Mouse (Mus musculus) common myeloid progenitor, adult 5-6 weeks (primary cell): ENCODE measurements at regions not wholly inside any gene's neighbourhood (a gene's known extent, or its start where the extent isn't known, plus 50 kb on each side); places are given as distances from the start of the nearest gene placed in this dataset.

ENCODE experiments used
- ATAC-seq: replicated peaks from 2 replicates; pipeline ENCODE4 v1.8.0; 2016; ENCODE audit warnings: low read depth, mild to moderate bottlenecking, moderate TSS enrichment, inconsistent platforms; ENCODE audit not compliant: poor library complexity, severe bottlenecking

DNA sequence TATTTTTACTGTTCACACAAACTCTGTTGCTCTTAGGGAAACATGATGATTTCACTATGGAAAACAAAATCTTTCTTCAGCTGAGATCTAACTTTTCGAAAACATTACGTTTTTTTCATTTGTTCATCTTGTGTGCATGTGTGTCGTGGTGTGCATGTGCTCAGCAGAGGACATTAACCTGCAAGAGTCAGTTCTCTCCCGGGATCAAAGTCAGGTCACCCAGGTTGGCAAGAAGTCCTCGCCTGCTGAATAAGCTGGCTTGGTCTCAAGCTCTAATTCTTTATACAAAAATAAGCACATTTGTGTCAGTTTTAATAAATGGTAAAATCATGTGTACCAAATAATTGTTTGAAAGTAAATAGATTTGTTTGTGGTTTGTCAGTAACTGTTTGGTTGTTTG is 105.2 kb upstream of the Foxn2 start:
- ATAC-seq = no peak

DNA sequence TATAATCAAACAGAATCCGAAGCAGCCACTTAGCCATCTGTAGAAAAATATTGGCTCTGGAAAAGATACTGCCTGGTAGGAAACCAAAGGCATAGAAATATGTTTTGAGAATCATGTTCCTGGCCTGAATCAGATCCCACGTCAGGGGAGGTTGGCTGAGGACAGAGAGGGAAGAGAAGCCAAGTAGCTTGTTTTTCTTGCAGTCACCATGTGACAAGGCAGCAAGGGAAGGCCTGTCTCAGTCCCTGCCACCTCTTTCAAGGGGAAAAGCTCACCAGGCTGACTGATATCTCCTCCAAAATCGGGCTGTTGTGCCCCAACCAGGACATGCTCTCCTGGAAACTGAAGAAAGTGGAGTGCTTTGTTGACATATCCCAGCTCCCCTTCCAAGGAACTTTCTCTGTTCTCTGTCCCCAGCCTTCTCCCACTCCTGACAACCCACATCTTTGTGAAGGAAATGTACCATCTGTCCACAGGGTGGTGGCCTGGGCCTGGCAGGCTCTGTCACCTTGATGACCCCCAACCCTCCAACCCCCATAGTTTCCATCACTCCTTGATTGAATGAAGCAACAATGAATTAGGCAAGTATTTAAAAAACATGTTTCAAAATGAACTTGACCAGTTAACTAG is 104.3 kb upstream of the Foxn2 start:
- ATAC-seq = no peak

DNA sequence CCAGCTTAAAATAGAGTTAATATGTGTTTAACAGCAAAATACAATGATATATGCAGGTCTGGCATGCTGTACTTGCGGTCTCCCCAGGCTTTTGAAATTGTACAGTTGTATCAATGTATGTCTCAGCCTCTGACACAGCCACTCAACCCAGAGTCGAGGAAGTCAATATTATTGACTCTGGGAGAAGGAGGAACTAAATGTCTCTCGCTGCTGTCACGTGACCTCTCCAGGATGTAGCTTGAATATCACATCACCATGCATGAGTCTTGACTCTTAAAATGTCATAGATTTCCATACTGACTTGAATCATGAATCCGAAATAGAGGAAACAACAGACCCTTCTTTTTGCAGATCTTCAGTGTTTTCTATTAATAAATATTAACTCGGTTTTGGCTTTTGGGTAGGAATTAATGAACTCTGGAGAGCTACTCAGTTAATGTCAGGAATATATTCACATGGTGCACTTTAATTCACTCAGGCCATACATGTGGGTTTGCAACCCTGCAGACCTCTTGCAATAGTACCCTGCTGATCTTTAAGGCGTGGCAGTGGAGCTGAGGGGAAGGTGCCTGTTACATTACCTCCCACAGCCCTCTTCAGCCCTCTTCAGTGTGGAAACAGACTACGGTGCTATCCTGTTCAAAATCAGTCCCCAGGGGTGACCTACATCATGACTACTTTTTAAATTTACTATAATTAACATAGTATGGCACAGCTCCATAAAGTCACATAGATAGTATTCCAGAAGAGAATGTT is 102.7 kb upstream of the Foxn2 start:
- peak; percentile 47 for ATAC-seq

DNA sequence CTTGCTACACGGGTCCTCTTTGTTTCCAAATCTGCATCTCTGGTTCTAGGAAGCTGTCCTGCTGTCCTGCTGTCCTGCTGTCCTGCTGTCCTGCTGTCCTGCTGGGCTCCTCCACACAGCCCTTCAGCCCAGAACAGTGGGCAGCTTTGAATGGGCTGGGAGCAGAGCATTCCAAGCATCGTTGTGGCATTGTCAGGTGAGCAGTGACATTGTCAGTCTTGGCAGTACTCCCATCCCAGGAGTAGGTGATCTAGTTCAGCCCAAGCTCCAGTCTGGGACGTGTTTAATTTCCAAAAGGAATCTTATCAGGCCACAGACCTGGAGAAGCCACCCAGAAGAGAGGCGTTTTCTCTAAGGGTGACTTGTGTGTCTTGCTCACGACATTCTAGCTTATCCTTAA is 99.4 kb upstream of the Foxn2 start:
- ATAC-seq = no peak

DNA sequence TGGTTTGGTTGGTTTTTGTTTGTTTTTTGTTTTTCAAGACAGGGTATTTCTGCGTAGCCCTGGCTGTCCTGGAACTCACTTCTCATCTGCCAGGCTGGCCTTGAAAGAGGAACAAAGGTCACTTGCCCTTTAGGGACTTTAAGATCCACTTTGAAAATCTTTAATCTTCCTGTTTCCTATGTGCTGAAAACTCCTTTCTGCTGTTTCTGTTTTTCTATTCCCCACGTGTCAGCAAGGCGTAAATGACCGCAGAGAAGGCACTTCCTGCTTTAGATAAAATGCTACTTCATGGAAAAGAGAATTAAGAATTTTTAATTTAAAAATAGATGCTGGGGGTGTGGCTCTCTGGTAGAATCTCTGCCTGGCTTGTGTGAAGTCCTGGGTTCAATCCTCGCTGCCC is 98.9 kb upstream of the Foxn2 start:
- ATAC-seq = peak; percentile 96

DNA sequence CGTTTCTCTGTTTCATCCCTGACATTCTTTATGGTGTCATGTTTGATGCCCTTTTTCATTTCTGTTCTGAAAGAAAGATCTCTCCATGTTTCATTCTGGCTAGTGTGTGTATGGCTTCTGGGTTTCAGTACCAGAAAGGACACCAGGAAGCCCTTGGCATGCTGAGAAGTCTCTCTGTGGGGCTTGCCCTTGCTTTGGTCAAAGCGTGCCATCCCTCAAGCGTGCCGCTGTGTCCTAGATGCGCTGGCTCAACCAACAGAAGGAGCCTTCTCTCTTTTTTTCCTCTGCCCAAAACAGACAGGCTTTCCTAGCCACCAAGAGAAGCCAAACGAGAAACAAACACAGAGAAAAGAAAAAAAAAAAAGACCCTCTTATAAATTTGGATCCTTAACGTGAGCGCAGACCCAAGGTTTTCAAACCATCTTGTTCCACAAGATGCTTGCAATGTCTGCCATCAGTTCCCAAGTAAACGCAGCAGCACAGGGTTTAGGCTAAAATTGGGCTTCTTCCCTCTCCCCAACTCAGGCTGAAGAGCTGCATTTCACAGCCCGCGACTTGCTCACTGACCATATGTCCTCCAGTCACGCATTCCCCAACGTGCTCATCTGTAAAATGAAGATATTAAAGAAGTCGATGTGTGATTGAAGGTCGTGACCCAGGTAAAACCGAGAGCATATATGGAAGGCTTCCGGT is 97.3 kb upstream of the Foxn2 start:
- ATAC-seq = no peak

DNA sequence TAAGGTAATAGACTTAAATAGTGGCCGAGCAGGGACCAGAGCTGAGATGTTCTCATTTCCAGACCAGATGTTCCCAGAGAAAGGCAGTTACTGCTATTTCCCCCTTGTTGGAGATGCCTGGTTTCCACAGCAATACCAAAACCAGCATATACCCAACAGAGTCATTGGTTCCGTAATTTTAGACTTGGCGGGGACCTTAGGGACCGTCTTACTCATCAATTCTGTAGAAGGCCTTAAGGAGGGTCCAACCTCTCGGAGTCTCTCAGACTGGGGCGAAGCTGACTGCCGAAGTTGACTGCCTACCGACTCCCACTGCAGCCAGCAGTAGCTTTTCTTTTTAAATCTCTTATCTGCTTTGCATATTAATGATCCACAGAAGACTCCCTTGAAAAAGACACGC is 95.1 kb upstream of the Foxn2 start:
- no peak for ATAC-seq

DNA sequence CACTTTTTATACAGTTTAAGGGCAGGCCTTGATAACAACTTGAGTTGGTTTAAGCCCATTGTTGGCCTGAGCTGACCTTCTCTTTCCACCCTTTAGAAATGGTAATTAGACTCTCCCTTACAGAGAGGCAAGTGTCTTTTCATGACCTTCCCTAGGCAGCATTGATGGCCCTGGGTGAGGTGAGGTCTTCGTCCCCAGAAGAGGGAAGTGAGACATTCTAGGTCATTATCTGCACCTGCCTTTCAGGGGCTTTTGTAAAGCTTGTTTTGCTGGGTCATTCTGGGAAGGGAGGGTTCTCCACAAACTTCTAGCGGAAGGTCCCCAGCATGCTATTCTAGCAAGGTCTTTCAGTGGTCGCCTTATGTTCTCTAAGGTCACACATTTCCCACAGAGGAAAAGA is 93.6 kb upstream of the Foxn2 start:
- ATAC-seq = no peak

DNA sequence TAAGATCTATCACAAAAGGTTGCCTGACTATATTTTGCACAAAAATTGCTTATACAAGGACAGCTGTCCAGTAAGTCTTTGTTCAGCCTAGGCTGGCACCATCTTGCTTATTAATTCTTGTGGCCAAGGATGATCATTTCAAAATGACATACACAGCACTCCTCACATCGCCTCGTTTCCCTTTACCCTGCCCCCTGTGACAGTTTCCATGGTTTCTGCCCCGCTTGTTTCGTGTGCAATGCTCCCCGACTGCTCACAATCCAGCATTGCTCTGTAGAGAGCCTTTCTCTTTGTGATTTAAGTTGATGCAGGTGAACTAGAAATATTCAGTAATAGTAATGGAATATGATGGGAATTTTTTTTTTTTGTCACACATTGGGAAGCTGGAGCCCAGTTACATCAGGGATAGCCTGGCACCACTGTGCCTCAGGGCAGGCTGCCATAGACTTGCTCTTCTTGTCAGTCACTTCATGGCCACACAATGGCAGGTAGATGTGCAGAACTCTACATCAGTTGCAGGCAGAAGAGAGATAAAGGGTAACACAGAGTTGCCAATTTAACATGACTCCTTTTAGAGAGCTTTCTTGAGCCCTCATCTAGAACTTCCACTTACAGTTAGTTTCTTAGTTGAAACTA is 90.6 kb upstream of the Foxn2 start:
- ATAC-seq = no peak

DNA sequence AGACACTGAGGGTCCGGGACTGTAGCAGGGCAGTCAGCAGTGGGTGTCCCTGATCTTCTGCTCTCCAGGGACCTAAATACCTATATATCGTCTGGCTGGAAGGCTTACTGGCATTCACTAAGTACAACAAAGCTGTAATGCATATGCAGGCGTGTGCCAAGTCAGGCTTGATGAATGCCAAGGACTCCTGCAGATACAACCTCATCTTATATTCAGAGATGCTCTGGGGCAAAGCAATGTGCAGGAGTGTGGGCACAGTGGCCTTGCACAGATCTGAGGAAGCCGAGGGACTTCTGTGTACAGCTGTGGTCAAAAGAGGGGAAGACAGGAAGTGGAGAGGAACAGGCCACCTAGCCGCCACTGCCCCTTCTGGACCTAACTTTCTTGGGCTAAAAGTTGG is 89.5 kb upstream of the Foxn2 start:
- no peak for ATAC-seq

DNA sequence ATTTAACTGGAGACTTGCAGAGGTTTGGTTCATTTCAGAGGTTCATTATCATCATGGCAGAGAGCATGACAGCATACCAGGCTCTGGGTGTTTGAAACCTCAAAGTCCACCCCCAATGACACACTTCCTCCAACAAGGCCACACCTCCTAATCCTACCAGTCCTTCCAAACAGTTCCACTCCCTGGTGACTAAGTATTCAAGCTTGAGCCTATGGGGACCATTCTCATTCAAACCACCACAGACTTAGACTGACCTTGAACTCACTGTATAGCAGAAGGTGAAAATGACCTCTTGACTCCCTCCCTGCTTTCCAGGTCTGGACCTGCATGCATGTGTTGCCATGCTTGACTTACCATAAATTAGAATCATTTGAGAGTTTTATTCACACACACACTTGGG is 87.6 kb upstream of the Foxn2 start:
- no peak for ATAC-seq

DNA sequence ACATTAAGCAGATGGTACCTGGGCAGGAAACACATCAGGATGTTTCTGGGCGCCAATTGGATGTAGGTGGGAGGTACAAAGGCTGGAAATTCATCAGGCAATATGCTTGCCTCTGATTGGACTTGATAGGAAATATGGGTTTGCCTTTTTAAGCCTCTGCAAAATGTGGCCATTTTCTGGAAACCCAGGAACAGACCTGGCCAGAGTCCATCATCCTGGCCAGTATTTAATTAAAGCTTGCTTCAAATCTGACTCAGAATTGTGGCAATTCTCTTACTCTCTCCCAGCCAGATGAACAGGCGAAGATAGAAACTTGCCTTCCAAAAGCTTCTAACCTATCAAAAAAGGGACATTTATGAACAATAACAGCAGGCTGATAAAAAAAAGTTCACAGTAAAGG is 79.3 kb upstream of the Foxn2 start:
- ATAC-seq = no peak

DNA sequence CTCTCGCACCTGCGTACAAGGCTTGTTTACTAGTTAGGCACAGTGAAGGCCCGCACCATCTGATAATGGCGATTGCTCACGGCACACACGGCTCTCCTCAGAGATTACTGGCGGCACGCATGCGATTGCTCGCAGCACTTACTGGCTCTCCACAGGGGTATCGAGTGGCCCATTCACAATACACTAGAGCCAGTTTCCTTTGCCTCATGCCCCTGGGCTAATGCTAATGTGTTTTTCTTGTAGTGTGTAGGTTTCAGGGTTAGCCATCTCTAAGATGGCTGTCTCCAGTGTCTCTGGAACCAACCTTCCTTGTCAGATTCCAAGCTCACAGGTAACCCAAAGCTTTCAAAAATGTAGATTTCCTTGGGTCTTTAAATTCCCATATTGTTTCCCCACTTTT is 78.1 kb upstream of the Foxn2 start:
- ATAC-seq = no peak

DNA sequence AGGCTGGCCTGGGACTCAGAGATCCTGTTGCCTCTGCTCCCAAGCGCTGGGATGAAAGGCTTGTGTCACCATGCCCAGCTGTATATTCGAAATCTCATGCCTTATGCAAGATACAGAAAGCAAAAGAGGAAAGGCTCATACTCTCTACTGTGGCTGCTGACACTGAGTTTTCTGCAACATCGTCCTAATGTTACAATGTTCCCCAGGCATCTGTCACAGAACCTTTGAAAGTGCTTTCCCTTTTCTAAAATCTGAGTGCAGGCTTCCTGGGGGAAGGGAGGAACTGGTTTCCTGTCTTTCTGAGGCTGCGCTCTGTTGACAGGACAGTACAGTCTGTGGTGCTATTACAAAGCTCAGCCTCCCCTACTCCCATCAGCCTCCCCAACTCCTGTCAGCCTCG is 72.6 kb upstream of the Foxn2 start:
- no peak for ATAC-seq

DNA sequence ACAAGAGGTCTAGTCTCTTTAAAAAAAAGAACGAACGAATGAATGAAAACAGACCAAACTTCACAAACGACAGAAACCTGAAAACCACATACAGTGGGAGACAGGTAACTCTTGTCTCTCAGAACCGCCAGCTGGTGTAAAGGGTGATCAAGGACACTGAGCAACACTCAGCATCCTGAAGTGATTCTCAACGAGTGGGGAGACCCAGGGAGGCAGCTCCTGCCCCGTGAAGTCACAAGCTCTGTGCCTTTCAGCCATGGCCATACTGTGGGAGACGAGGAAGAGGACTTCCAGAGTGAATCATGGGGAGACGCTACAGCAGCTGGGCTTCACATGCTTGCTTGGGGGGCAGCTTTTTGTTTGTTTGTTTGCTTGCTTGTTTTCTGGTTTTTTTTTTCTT is 70.5 kb upstream of the Foxn2 start:
- no peak for ATAC-seq

DNA sequence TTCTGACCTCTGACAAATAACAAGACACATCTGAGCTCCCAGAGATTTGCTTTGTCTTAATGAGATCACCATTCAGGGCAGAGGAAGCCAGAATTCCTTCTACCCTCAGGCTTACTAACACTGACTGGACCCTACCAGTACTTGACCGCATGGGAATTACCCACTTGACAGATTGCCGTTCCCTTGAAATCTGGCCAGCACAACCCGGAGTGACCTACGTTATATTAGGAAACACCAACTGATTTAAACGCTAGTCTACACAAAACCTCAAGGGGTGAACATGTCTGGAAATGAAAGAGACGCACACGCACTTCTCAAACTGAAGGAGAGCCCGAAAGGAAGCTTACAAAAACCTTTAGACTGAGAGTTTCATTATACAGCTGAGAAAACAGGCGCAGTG is 69.8 kb upstream of the Foxn2 start:
- no peak for ATAC-seq

DNA sequence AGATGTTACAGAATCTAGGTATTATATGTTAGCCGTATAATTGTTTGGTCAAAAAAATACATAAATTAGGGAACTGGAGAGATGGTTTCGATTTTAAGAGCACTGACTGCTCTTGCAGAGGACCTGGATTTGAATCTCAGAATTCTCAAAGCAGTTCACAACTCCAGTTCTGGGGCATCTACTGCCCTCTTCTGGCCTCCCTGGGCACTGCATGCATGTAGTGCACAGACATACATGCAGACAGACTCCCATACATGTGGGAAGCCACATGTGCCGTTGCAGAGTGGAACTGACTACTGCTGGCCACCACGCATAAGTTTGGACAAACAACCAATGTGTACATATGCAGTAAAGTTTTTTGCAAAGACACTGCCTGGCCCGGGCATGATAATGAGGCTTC is 62.0 kb upstream of the Foxn2 start:
- no peak for ATAC-seq

DNA sequence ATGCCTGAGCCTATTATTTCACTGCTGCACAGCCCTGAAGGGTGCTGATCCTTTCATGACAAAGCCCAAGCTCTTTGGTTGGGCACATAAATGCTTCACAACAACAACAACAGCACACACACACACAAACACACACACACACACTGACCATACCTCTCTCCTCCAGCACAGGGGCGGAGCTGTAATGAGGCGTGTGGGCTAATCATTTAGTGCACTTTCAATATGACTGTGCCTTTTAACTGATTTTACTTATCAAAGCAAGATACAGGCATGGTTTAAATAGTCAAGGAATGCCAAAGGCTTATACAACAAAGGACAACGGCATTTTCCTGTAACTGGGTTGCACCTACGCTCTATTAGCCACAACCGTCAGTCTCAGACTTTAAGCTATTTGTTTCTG is 61.1 kb upstream of the Foxn2 start:
- ATAC-seq = no peak

DNA sequence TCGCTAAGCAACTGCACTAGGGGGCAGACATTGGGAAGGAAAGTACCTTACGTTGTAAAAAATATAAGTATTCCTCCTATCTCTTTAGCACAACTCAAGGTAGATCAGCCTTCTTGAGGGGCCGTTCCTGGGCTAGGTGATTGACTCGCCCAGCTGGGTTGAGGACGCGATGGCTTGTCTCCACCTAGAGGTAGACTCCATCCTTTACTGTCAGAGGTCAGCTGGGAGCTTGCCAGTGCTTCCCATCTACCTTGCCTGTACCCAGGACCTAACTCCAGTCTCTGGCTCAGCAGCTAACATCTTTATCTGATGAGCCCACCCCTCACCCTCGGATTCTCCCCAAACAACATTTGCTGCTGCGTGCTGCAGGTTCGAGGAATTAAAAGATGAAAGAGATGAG is 59.4 kb upstream of the Foxn2 start:
- no peak for ATAC-seq

DNA sequence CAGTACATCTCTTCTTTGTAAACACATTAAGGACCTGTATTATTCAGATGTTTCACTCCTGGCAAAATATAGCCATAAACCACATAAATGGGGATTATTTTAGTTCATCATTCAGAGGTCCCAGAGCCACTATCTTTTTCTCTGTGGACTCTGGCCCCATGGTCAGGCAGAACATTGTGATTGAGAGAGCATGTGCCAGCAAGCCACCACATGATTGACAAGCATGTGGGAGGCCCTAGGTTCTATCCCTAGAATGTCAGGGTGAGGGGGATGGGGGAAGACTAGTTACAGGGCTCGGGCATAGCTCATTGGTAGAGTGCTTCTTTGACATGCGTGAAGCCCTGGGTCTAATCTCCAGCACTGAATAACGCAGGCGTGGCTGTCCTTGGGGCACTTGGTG is 57.1 kb upstream of the Foxn2 start:
- no peak for ATAC-seq

DNA sequence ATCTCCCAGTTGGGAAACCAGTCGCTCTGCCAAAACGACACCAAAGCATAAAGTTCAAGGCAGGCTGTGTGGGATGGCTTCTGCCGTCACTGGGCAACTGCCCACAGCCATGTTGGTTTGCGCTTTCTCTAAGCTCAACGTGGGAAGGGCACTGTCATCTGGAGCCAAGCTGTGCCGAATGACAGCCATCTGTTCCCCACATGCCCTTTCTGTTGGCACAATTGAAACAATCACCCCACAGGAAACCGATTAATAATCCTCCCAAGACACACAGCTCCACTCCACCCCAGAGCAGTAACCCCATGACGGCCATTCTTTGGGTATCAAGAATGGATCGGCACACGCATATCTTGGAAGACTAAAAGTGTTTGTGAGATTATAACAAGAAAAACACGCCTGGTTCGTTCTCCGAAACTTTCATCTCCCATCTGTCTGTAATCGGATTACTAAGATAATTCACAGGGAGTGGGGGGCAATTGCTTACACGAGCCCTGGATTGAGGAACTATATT is 52.0 kb upstream of the Foxn2 start:
- ATAC-seq = no peak
